Mouse (Mus musculus): Measurements from ENCODE around the gene A830005F24Rik.

- TF ChIP-seq CTCF (IDR thresholded peaks at IDR 0.05; ENCODE audit: borderline replicate concordance, insufficient read depth, low read depth, low read length) (no peak), POLR2A (IDR thresholded peaks at IDR 0.05; ENCODE audit: borderline replicate concordance, insufficient read depth, low read length) (no peak)
These were observed 32.3 kb downstream of the A830005F24Rik start for GRCm38 (mm10) chr13:48545476-48546281.
